Mouse (Mus musculus) embryonic facial prominence, embryonic 11.5 days (tissue): ENCODE measurements around the gene Gp6. TPM values are rescaled to one million over a fixed set of nuclear protein-coding genes. Genes with fewer than 3 reads are reported as not detected.

ENCODE experiments used
- microRNA-seq: library from miRNA; unstranded; fragments of <30 nt; microRNA quantifications from one replicate; pipeline ENCODE4, GENCODE M21; 2016; ENCODE audit warnings: borderline number of aligned reads
- polyA plus RNA-seq: library from polyadenylated mRNA; unstranded; fragments of >200 nt; fragmentation: Nextera tagmentation; extraction: Ambion mirVana; gene quantifications from 2 replicates; pipeline ENCODE4 v1.2.1, GENCODE M21; 2014

Gp6 gene
- polyA plus RNA-seq, 1 experiment from 2014 or later, result 0.58 TPM

Small RNA genes lying within 50 kb of the gene (microRNA-seq; reads per million reads assigned to microRNA genes)
- gene Gm24605 (not detected), gene Gm24752 (not detected), gene Gm25349 (not detected)

Other genes starting within 250 kb of the Gp6 start
- gene Leng9, start 247.4 kb downstream of the Gp6 start, polyA plus RNA-seq, result 1.6 and 1.9 TPM in 2 replicates
- gene Cdc42ep5, start 232.9 kb downstream of the Gp6 start, polyA plus RNA-seq, result 43.9 and 45.7 TPM in 2 replicates
- 0.10 TPM in 1 of 2 replicates, not detected in the other for gene Lilra5, start 160.0 kb downstream of the Gp6 start, polyA plus RNA-seq
- not detected in 2 replicates for gene Ncr1, start 60.0 kb downstream of the Gp6 start, polyA plus RNA-seq
- gene Rdh13, start 47.9 kb upstream of the Gp6 start, polyA plus RNA-seq, result 26.0 and 32.9 TPM in 2 replicates
- 3.0 and 5.8 TPM in 2 replicates for gene Eps8l1, start 62.9 kb upstream of the Gp6 start, polyA plus RNA-seq
- 33.0 and 35.3 TPM in 2 replicates for gene Ppp1r12c, start 103.9 kb upstream of the Gp6 start, polyA plus RNA-seq
- gene Tnnt1, start 118.6 kb upstream of the Gp6 start, polyA plus RNA-seq, result 44.9 and 61.5 TPM in 2 replicates
- gene Tnni3, start 126.5 kb upstream of the Gp6 start, polyA plus RNA-seq, result 2.6 and 9.9 TPM in 2 replicates
- gene Dnaaf3, start 134.7 kb upstream of the Gp6 start, polyA plus RNA-seq, result 1.0 and 1.6 TPM in 2 replicates
- 4.8 and 6.6 TPM in 2 replicates for gene Syt5, start 149.8 kb upstream of the Gp6 start, polyA plus RNA-seq
- not detected in 2 replicates for gene Ptprh, start 206.3 kb upstream of the Gp6 start, polyA plus RNA-seq
- 0.63 and 2.5 TPM in 2 replicates for gene Tmem86b, start 233.7 kb upstream of the Gp6 start, polyA plus RNA-seq